Mouse (Mus musculus): ENCODE measurements at regions not wholly inside any gene's neighbourhood (a gene's known extent, or its start where the extent isn't known, plus 50 kb on each side); places are given as distances from the start of the nearest gene placed in this dataset.
A peak's percentile ranks its signal among the peaks of the same experiment; 100 is the strongest.
"Not testable (repeated sequence)": the region's sequence is repeated elsewhere in the genome, so short reads cannot be mapped to it uniquely, and the experiment has no call there.

DNA sequence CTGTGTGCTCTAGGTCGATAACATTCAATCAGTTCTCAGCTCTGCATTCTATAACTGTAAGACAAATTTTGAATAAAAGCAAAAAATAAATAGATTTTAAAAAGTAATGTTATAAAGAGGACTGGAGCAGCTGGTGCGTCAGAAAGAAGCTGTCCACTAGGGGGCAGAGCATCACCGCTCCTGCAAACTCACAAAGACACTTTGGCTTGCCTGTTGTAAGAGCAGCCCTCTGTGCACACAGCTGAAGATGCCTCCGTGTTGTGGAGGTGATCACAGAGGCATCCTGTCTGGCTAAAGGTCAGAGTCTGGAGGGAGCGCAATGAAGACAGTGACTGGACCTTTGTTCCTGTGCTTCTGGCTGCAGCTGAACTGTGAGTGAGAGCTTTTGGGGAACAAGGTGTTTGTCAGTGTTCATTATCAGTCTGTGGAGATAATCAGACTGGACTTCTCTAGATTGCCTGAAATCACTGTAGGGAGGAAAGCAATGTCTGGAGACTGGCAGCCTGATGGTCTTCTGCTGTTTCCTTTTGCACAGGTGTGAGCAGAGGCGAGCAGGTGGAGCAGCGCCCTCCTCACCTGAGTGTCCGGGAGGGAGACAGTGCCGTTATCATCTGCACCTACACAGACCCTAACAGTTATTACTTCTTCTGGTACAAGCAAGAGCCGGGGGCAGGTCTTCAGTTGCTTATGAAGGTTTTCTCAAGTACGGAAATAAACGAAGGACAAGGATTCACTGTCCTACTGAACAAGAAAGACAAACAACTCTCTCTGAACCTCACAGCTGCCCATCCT lies 788.0 kb upstream of the Olfr1507 start:
- ATAC-seq (ENCODE audit: insufficient number of reproducible peaks, low FRiP score, low TSS enrichment) = peak; percentile 66; the same call in 1 of the 2 replicates

DNA sequence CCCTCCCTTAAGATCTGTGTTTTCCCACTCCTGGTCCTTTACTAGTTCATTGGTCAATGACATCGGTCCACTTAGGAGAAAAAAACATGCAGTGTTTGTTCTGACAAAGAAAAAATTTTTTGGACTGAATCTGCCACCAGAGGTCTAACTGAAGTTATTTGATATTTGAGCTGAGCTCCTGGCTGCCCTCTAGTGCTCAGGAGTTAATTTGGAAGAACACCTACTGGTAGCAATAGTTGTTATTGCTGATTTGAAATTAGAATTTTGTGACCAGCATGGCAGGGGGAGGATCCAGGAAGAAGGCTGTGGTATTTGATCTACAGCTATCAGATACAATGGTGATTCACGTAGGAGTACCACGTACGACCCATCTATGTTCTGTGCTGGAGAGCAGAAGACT lies 777.7 kb upstream of the Olfr1507 start:
- ATAC-seq (ENCODE audit: insufficient number of reproducible peaks, low FRiP score, low TSS enrichment) = not testable (repeated sequence)

DNA sequence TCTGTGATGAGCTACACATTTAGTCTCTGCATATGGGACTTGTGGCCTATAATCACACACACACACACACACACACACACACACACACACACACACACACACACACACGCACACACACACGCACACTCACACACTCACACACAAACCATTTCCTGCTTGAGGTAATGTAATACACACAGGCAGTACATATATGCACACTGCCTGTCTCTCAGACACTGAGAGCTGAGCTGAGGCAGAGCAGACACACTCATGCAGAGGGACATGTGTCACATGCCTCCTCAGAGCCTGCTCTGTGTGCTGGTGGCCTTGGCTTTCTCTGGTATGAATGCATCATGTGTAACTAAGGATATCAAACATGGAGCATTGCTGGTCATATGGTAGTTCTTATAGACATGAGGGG lies 772.1 kb upstream of the Olfr1507 start:
- ATAC-seq (ENCODE audit: insufficient number of reproducible peaks, low FRiP score, low TSS enrichment) = not testable (repeated sequence)

DNA sequence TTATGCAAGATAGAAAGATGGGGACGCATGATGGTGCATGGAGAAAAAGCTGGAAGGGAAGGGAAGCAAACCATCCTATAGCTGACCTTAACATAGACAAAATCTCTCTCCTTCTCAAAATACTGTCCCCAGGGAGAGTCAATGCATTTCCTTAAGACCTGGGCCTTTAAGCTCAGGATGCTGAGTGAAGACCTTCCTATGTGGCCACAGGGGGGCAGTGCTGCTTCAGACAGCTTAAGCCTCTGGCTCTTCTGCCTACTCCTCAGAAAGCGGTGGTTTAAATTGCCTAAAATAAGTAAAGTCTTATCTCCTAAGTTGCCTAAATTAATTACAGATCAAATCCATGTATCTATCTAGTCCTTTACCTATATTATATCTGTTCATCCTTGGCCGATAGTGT lies 760.4 kb upstream of the Olfr1507 start:
- not testable (repeated sequence) for ATAC-seq (ENCODE audit: insufficient number of reproducible peaks, low FRiP score, low TSS enrichment)

DNA sequence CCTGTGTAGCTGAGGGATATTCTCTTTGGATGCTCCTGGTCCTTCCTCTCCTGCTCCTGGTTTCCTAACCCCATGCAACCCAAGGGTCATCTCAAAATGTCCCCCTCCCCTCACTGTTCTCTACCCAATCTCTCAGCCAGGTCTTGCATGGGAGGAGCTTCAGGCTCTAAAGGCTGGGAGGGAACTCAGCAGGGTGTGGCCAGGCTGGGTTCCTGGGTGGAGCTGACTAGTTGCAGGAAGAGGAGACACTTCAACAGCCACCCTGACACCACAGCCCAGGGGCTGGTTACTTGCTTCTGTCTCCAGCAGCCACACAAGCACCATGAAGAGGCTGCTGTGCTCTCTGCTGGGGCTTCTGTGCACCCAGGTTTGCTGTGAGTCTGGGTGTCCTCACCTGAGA lies 757.9 kb upstream of the Olfr1507 start:
- not testable (repeated sequence) for ATAC-seq (ENCODE audit: insufficient number of reproducible peaks, low FRiP score, low TSS enrichment)

DNA sequence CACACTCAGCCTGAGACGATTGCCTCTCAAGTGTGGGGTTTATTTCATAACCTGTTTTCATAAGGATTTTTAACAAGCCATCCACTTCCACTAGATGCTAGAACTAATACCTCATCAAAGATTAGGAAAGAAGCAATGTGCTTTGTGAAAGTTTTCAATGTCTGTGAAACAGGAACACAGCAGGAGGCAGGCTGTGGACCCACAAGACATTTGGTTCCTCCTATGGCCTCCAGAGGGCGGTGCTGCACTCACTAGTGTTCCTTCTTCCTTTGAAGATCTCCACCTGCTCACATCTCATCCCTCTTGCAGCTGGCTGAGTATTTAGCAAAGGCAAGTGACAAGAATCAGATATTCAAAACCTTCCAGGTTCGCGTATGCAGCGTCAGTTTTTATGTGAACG lies 735.6 kb upstream of the Olfr1507 start:
- ATAC-seq (ENCODE audit: insufficient number of reproducible peaks, low FRiP score, low TSS enrichment) = not testable (repeated sequence)

DNA sequence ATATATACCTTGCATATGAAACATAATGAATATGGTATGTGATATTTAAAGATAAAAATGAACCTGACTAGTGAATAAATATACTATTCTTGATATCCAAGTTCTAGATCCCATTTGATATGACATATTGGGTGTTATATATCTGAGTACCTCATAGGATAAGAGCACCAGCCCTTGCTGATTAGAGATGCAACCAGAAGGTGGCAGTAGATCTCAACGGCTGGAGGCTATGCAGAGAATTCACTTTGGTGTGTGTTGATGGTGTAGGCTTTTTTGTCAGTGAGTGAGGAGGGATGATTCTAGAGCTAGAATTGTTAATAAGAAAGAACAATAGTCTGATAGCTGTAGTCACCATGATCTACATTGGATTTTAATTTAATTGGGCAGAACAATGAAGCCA lies 729.2 kb upstream of the Olfr1507 start:
- not testable (repeated sequence) for ATAC-seq (ENCODE audit: insufficient number of reproducible peaks, low FRiP score, low TSS enrichment)

DNA sequence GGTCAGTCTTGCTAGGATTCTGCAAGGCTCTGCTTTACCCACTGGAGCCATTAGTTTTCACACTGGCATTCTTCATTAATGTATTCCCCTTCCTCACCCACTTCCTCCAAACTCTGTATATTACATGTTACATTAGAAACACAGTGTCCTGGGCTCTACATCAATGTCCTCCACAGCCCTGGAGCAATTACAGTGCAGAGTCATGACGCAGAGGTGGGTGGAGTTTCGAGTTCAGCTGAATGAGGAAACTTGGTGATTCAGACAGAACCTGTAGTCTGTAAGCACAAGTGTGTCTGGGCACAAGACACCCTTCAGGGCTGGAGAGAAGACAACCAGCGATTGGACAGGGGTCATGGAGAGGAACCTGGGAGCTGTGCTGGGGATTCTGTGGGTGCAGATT lies 715.0 kb upstream of the Olfr1507 start:
- ATAC-seq (ENCODE audit: insufficient number of reproducible peaks, low FRiP score, low TSS enrichment) = not testable (repeated sequence)

DNA sequence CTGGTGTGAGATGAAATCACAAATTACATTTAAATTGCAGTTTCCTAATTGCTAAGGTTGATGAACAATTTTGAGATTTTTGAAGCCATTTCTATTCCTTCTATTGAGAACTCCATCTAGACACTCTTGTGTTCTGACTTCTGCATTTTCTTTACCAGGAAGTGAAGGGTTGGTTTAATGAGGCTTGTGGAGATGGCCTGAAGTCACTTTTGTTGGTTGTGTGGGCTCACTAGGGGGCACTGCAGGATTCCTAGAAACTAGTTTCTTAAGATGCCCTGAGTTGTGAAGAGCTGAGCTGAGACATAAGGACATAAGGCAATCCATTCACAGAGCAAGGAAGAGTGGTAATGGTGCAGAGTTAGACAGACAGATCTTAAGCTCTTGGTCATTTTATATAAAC lies 713.7 kb upstream of the Olfr1507 start:
- ATAC-seq (ENCODE audit: insufficient number of reproducible peaks, low FRiP score, low TSS enrichment) = not testable (repeated sequence)

DNA sequence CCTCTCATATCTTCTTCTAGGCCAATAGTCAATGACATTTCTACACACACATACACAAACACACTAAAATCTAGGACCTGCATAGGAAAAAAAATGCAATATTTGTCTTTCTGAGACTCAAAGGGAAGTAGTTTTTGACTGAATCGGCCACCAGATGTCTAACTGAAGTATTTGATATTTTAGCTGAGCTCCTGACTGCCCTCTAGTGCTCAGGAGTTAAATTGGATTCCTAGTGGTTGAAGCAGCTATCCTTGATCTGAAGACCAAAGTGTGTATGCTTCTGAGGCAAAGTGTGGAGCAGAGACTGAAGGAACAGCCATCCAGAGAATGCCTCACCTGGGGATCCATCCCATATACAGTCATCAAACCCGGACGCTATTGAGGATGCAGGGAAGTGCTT lies 695.4 kb upstream of the Olfr1507 start:
- ATAC-seq (ENCODE audit: insufficient number of reproducible peaks, low FRiP score, low TSS enrichment) = not testable (repeated sequence)

DNA sequence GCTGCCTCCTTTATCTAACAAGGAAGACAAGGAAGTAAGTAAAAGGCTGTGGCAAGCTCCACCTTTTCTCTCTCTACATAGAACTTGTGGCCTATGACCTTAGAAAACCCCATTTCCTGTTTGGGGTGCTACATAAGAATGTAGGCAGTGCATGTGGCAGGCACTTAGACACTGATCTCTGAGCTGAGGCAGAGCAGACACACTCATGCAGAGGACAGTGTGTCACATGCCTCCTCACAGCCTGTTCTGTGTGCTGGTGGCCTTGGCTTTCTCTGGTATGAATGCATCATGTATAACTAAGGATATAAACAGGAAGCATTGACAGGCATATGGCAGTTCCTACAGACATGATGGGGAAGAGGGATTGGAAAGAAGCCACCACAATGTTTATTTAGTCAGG lies 678.5 kb upstream of the Olfr1507 start:
- not testable (repeated sequence) for ATAC-seq (ENCODE audit: insufficient number of reproducible peaks, low FRiP score, low TSS enrichment)

DNA sequence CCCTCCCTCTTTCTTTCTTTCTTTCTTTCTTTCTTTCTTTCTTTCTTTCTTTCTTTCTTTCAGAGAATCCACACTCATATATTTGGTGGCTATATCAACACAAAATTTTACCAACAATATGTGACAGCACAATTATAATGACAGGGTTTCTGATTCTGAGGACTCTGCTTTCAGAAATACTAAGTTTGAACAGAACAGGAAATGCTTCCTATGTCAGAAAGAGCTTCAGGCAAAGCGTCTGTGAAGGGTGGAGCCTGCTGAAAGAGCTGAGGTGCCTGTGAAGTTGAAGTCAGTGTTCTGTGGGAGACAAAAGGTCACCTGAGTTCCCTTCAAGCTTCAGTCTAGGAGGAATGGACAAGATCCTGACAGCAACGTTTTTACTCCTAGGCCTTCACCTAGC lies 670.8 kb upstream of the Olfr1507 start:
- not testable (repeated sequence) for ATAC-seq (ENCODE audit: insufficient number of reproducible peaks, low FRiP score, low TSS enrichment)

DNA sequence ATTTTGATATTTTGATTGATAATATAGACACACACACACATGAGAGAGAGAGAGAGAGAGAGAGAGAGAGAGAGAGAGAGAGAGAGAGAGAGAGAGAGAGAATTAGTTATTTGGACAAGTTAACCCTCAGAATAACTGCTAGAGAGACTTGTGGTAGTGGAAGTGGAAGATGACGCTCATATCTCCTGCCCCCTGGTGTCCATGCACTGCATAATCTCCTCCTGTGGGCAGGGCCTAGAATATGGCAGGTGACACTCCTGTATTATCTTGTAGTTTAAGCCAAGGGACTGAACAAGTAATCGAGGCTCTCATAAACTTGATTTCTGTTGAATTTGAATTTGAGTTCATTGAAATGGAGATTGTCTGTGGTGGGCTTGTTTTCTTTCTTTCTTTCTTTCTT lies 663.5 kb upstream of the Olfr1507 start:
- ATAC-seq (ENCODE audit: insufficient number of reproducible peaks, low FRiP score, low TSS enrichment) = not testable (repeated sequence)

DNA sequence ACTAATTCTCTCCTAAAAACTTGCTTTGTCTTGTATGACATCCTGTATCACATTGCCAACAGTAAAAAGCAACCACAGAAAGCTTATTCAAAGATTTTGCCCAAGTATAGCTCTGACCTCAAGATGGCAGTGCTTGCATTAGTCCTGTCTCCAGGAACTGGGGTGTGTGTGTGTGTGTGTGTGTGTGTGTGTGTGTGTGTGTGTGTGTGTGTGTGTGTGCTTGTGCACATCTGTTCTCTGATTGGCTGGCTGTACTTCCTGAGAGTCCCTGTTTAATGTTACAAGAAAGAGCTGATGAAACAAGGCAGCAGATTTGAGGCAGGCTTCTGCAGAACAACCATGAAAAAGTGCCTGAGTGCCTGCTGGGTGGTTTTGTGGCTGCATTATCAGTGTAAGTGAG lies 639.2 kb upstream of the Olfr1507 start:
- ATAC-seq (ENCODE audit: insufficient number of reproducible peaks, low FRiP score, low TSS enrichment) = not testable (repeated sequence)

DNA sequence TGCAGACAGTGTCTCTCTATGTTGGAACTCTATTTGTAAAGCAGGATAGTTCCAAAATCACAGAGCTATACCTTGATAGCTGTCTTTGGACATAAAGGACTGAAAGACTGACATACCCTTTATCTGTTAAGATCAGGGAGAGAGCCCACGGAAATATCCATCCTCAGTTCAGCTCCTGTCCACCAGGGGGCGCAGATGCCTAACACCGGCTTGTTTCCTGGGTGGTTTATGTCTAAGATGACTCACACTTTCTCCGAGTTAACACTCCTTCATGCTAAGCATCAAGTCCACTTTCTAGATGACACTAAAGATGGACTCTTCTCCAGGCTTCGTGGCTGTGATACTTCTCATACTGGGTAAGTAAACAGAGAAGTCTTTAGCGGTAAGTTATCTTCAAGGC lies 636.8 kb upstream of the Olfr1507 start:
- not testable (repeated sequence) for ATAC-seq (ENCODE audit: insufficient number of reproducible peaks, low FRiP score, low TSS enrichment)

DNA sequence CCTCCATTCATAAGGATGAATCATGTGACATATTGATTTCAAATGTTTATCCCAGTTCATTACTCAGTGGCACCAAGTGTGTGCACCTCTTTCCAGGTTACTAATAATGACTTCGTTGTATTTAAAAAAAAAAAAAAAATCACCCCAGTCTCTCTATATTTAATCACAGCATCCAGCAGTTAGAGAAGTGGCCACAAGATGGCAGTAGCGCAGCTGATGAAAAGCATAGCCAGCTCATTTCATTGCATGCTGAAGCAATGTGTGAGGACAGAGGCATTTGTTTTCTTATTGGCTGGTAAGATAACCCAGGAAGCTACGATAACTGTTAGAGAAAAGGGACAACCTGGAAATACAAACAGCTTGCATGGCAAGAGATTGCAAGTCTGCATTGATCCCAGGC lies 626.2 kb upstream of the Olfr1507 start:
- ATAC-seq (ENCODE audit: insufficient number of reproducible peaks, low FRiP score, low TSS enrichment) = not testable (repeated sequence)

DNA sequence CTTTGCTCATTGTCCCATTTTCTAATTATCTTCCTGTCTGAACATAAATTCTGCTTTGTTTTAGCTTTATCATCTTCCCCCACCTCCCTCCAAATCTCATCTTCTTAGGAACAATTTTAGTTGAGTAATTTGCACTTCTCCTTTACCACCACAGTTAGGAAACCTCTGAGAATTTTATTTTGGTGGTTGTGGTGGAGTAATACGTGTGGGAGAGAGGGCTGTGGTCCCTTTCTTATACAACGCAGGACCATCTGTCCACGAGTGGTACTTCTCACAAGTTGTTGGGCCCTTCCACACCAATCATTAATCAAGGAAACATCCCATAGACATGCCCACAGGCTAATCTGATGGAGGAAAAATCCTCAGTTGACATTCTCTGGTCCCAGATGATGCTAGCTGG lies 614.2 kb upstream of the Olfr1507 start:
- ATAC-seq (ENCODE audit: insufficient number of reproducible peaks, low FRiP score, low TSS enrichment) = not testable (repeated sequence)

DNA sequence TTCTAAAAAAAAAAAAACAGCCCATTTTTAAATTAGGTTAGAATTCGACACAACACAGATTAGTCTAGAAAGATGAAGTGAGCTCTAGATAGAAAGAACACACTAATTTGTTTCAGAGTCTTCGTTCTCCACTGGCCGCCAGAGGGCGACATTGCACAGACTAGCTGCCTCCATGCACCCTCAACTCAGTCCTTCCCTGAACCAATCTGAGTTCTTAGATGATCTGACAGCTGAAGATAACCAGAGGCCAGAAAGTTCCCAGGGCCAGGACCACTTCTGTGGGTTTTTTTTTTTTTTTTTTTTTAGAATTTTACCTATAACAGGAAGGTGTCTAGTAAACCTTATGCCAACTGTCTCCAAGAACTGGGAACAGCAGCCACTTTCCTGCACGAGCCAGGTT lies 605.8 kb upstream of the Olfr1507 start:
- not testable (repeated sequence) for ATAC-seq (ENCODE audit: insufficient number of reproducible peaks, low FRiP score, low TSS enrichment)

DNA sequence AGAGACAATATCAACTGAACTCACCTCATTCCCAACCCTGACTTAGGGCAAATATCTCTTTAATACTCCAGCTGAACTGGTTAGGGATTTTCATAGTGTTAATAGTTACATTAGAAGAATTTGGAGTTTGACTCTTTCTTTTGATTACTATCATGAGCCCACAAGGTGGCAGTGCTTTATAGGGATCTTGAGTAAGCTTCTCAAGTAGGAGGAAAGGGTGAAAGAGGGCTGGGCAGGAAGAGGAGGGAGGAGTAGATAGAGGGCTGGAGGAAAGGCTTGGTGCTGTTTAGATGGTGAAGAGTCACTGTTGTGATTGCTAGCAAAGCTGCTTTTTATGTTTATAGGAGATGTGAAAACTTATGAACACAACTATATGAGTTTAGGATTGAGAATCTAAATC lies 595.4 kb upstream of the Olfr1507 start:
- ATAC-seq (ENCODE audit: insufficient number of reproducible peaks, low FRiP score, low TSS enrichment) = not testable (repeated sequence)

DNA sequence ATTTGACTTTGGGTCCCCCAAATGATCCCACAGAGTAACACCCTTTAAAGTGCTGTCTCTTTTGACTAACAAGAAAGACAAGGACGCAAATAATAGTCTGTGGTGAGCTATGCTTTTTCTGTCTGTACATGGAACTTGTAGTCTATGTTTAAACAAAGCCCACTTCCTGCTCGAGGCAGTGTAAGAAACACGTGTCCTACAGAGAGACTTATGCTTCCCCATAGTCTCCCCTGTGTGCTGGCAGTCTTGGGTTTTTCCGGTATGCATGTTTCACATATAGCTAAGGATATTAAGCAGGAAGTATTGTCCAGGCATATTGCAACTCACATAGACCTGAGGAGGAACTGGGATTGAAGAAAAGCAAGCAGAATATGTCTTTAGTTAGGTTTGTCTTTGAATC lies 586.3 kb upstream of the Olfr1507 start:
- ATAC-seq (ENCODE audit: insufficient number of reproducible peaks, low FRiP score, low TSS enrichment) = not testable (repeated sequence)

DNA sequence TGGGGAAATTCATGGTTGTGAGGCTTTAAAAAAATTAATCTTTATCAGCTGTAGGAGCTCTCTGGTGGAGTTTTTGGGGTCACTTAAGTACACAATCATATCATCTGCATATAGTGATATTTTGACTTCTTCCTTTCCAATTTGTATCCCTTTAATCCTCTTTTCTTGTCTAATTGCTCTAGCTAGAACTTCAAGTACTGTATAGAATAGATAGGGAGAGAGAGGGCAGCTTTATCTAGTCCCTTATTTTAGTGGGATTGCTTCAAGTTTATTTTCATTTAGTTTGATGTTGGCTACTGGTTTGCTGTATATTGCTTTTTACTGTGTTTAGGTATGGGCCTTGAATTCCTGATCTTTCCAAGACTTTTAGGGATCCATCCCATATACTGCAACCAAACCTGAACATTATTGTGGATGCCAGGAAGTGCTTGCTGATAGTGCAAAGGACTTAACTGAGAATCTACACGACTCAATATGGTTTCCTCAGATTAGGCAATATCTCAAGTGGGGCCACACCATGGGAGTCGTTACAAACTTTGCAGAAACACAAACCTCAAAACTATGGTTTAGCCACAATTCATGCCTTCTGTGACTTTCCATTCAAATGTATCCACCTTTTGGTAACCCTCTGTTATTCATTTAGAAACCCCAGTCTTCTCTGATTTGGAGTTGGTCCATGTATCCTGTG lies 585.6 kb upstream of the Olfr1507 start:
- not testable (repeated sequence) for ATAC-seq (ENCODE audit: insufficient number of reproducible peaks, low FRiP score, low TSS enrichment)

DNA sequence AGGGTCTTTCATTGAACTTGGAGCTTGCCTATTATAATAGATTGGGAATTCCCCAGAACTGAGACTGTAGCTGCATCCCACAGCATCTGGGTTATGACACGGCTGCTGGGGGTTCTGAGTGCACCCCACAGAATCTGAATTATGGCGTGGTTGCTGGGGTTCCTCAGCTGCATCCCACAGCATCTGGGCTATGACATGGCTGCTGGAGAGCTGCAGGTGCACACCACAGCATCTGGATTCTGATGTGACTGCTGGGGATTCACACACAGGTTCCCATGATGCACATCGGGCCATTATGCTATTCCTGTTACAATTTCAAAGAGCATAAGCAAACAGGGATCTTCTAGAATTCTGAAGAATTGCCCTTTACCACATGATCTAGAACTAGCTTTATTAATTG lies 585.0 kb upstream of the Olfr1507 start:
- not testable (repeated sequence) for ATAC-seq (ENCODE audit: insufficient number of reproducible peaks, low FRiP score, low TSS enrichment)
